Mouse (Mus musculus): ENCODE results near the gene Gm29776. TPM values are rescaled to one million over a fixed set of nuclear protein-coding genes. Genes with fewer than 3 reads are reported as not detected.

Gene Gm29776
- total and polyA plus RNA-seq, 2 experiments = not detected

DNA sequence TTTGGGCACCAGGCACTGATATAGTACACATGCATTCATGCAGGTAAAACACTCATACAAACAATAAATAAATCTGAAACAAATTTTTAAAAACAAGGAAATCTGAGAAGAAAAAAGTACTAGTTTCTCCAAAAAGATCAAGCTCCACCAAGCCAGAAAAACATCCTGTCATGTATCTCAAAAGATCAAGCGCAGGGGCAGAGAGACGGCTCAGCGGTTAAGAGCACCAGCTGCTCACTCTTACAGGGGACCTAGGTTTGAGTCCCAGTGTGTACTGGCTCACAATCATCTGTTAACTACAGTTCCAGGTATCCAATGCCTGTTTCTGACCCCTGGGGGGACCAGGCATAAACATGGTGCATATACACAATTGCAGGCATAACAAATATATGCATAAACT is 16.2 kb downstream of the Gm29776 start:
- Histone ChIP-seq H3K27me3 (ENCODE audit: control insufficient read depth, insufficient read depth, low read length) (no peaks in the 10 kb centered on the region), H3K27ac (replicated peaks; ENCODE audit: insufficient read depth, low read depth, low read length) (no peak overlapping the region), H3K36me3 (ENCODE audit: control insufficient read depth, insufficient read depth, low read length) (peaks cover 23% of the 10 kb centered on the region), H3K9ac (ENCODE audit: low read depth, low read length) (no peak overlapping the region), H3K4me3 (ENCODE audit: insufficient read depth, low read depth, low read length) (no peak overlapping the region), H3K4me1 (ENCODE audit: control insufficient read depth, insufficient read depth, low read length) (peaks cover 6% of the 10 kb centered on the region), H3K79me2 (ENCODE audit: control insufficient read depth, insufficient read depth, low read length) (peaks cover 20% of the 10 kb centered on the region; the same call in 1 of the 2 replicates)
- WGBS = 76% methylated on average over 3 of the region's 3 CpGs
- TF ChIP-seq POLR2A (IDR thresholded peaks at IDR 0.05; ENCODE audit: extremely low read depth, insufficient read depth, low read length) = no peak
- no peak for TF ChIP-seq CTCF (IDR thresholded peaks at IDR 0.05; ENCODE audit: low read depth, low read length)
- DNase-seq (ENCODE audit: extremely low read depth, low read depth, low spot score) = no peak

DNA sequence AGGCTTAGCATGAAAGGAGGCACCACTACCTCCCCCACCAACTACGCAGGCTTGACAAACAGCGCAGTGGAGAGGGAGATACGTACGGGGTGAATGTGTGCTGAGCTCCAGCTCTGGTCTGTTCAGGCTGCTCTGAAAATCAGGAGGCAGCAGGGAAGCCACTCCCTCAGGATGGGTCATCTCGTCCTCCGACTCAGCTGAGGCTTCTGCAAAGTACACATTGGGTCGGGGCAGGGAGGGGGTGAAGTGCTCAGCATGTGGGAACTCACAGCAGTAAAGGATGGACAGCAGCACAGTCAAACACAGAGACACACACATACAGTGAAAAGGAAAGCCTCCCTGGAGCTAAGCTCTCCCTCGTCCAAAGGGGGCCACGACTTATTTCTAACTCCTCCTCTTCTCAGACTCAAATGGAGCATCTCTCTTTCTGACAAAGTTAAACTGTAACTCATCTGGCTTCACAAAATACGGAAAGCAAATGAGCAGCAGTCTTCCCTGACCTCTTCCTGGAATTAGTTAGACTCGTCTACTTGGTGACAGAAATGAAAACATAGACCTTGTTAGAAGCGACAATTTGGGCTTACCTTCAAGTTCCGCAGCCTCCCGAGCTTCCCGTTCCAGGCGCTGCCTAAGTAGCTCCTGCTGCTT is 19.9 kb downstream of the Gm29776 start:
- Histone ChIP-seq H3K4me1 (ENCODE audit: control insufficient read depth, insufficient read depth, low read length) (peaks cover 6% of the 10 kb centered on the region), H3K36me3 (ENCODE audit: control insufficient read depth, insufficient read depth, low read length) (peaks cover 40% of the 10 kb centered on the region), H3K27me3 (ENCODE audit: control insufficient read depth, insufficient read depth, low read length) (no peaks in the 10 kb centered on the region), H3K4me3 (ENCODE audit: insufficient read depth, low read depth, low read length) (no peak overlapping the region), H3K9ac (ENCODE audit: low read depth, low read length) (no peak overlapping the region), H3K79me2 (ENCODE audit: control insufficient read depth, insufficient read depth, low read length) (peaks cover 12% of the 10 kb centered on the region; the same call in 1 of the 2 replicates), H3K27ac (replicated peaks; ENCODE audit: insufficient read depth, low read depth, low read length) (no peak overlapping the region; the same call in 1 of the 2 replicates)
- TF ChIP-seq POLR2A (IDR thresholded peaks at IDR 0.05; ENCODE audit: extremely low read depth, insufficient read depth, low read length) = no peak
- no peak for TF ChIP-seq CTCF (IDR thresholded peaks at IDR 0.05; ENCODE audit: low read depth, low read length)
- peak; percentile 64 for DNase-seq (ENCODE audit: extremely low read depth, low read depth, low spot score)
- 28% methylated on average over 16 of the region's 16 CpGs for WGBS

DNA sequence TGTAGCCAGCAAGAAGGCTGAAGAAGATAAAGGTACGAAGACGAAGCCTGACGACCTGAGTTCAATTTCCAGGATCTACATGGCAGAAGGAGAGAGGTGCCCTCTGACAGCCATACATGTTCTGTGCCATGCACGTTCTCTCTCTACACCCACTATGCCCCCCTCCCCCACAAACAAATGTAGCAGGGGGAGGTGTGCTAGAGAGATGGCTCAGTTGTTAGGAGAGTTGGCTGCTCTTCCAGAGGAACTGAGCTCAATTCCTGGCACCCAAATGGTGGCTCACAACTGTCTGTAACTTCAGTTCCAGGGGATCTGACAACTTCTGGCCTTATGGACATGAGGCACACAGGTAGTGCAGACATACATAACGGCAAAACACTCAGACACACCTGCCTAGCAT is 22.3 kb downstream of the Gm29776 start:
- 86% methylated on average over 5 of the region's 5 CpGs for WGBS
- peaks cover 41% of the 10 kb centered on the region for H3K36me3 ChIP-seq (ENCODE audit: control insufficient read depth, insufficient read depth, low read length)

DNA sequence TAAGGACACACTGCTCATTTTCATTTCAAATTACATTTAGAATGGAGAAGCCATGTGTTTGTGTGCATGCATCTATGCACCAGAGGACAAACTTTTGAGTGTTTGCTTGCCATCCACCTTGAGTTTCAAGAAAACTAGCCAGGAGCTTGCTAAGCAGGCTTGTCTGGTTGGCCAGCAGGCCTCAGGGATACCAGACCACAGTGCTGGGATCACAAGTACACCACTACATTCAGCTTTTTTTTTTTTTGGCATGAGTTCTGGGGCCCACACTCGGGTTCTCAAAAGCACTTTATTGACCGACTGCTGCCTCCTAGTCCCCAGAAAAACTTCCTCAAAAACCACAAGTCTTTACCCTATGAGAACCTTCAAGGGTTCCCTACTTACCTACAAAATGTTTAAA is 24.3 kb downstream of the Gm29776 start:
- no peak overlapping the region for H3K4me3 ChIP-seq (ENCODE audit: insufficient read depth, low read depth, low read length)
- H3K9ac ChIP-seq (ENCODE audit: low read depth, low read length) = no peak overlapping the region
- no peak for TF ChIP-seq POLR2A (IDR thresholded peaks at IDR 0.05; ENCODE audit: extremely low read depth, insufficient read depth, low read length)
- TF ChIP-seq CTCF (IDR thresholded peaks at IDR 0.05; ENCODE audit: low read depth, low read length) = no peak
- H3K36me3 ChIP-seq (ENCODE audit: control insufficient read depth, insufficient read depth, low read length) = peaks cover 41% of the 10 kb centered on the region
- DNase-seq (ENCODE audit: extremely low read depth, low read depth, low spot score) = no peak
- H3K27me3 ChIP-seq (ENCODE audit: control insufficient read depth, insufficient read depth, low read length) = no peaks in the 10 kb centered on the region
- 63% methylated on average over 2 of the region's 2 CpGs for WGBS
- H3K4me1 ChIP-seq (ENCODE audit: control insufficient read depth, insufficient read depth, low read length) = 0 out of 2 replicates have a peak, but pooled peaks cover 2% of the 10 kb centered on the region
- no peak overlapping the region for H3K27ac ChIP-seq (replicated peaks; ENCODE audit: insufficient read depth, low read depth, low read length)
- 0 out of 2 replicates have a peak, but pooled peaks cover 4% of the 10 kb centered on the region for H3K79me2 ChIP-seq (ENCODE audit: control insufficient read depth, insufficient read depth, low read length)

More for the DNA sequence above, 22.3 kb downstream of the Gm29776 start:
- DNase-seq (ENCODE audit: extremely low read depth, low read depth, low spot score) = no peak
- Histone ChIP-seq H3K9ac (ENCODE audit: low read depth, low read length) (no peak overlapping the region), H3K79me2 (ENCODE audit: control insufficient read depth, insufficient read depth, low read length) (peaks cover 5% of the 10 kb centered on the region; the same call in 1 of the 2 replicates), H3K4me3 (ENCODE audit: insufficient read depth, low read depth, low read length) (no peak overlapping the region), H3K27me3 (ENCODE audit: control insufficient read depth, insufficient read depth, low read length) (no peaks in the 10 kb centered on the region), H3K4me1 (ENCODE audit: control insufficient read depth, insufficient read depth, low read length) (peaks cover 2% of the 10 kb centered on the region; the same call in 1 of the 2 replicates), H3K27ac (replicated peaks; ENCODE audit: insufficient read depth, low read depth, low read length) (no peak overlapping the region)
- no peak for TF ChIP-seq POLR2A (IDR thresholded peaks at IDR 0.05; ENCODE audit: extremely low read depth, insufficient read depth, low read length)
- no peak for TF ChIP-seq CTCF (IDR thresholded peaks at IDR 0.05; ENCODE audit: low read depth, low read length)

DNA sequence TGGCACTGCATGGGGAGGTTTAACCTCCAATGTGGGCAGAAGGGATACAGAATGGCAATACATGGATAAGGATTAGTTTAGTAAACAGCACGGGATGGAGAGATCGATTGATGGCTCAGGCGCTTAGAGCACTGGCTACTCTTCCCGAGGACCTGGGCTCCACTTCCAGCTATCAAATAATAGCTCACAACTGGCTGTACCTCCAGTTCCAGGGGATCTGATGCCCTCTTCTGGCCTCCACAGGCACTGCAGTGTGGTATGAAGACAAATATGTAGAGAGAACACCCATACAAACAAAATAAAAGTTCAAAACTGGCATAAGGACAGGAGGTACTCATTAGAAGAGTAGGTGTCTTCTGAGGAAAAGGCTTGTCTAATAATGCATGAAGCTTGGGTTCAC is 29.3 kb downstream of the Gm29776 start:
- Histone ChIP-seq H3K27me3 (ENCODE audit: control insufficient read depth, insufficient read depth, low read length) (no peaks in the 10 kb centered on the region), H3K9ac (ENCODE audit: low read depth, low read length) (no peak overlapping the region), H3K79me2 (ENCODE audit: control insufficient read depth, insufficient read depth, low read length) (peaks cover 4% of the 10 kb centered on the region; the same call in 1 of the 2 replicates), H3K36me3 (ENCODE audit: control insufficient read depth, insufficient read depth, low read length) (peaks cover 46% of the 10 kb centered on the region), H3K4me1 (ENCODE audit: control insufficient read depth, insufficient read depth, low read length) (no peaks in the 10 kb centered on the region), H3K27ac (replicated peaks; ENCODE audit: insufficient read depth, low read depth, low read length) (no peak overlapping the region), H3K4me3 (ENCODE audit: insufficient read depth, low read depth, low read length) (no peak overlapping the region)
- 53% methylated on average over 4 of the region's 4 CpGs for WGBS
- DNase-seq (ENCODE audit: extremely low read depth, low read depth, low spot score) = peak; percentile 79
- TF ChIP-seq CTCF (IDR thresholded peaks at IDR 0.05; ENCODE audit: low read depth, low read length) (peak; percentile 72), POLR2A (IDR thresholded peaks at IDR 0.05; ENCODE audit: extremely low read depth, insufficient read depth, low read length) (no peak)
